Mouse (Mus musculus) cerebellum, adult 18-20 months (tissue): Measurements from ENCODE around the gene Olfr1386.
"Not testable (repeated sequence)": the region's sequence is repeated elsewhere in the genome, so short reads cannot be mapped to it uniquely, and the experiment has no call there.

Source experiments
- DNase-seq, 2 experiments: peaks; one replicate each; pipeline ENCODE4 v3.0.0; 2021

Gene Olfr1386

DNA sequence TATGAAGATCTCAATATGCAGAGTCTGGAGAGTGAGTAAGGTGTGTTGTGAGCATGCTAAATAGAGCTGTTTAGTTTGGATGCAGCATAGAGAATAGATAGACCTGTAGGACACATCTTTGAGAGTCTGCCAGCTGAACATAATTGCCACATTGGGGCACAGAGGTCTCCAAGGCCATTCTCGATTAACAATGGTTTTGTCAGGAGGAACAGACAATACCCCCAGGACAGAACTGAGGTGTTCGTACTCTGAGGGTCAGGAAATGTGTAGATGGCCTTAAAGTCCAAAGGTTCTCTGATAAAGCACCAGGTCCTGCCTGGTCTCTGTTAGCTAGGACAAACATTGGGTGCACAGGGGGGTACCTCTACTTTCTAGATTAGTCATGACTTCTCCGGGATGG lies at the start of gene Olfr1386:
Gene Olfr1386 (plus strand): TSS at position 301 of the 400 bp plus-strand sequence.
- DNase-seq, result not testable (repeated sequence)

GRCm38 (mm10) chr11:49422767-49423166 lies 42.1 kb upstream of the Olfr1386 start, which contains the start of gene Olfr1389:
Olfr1389 (plus strand) TSS chr11:49423067.
- DNase-seq, result no peak

DNA sequence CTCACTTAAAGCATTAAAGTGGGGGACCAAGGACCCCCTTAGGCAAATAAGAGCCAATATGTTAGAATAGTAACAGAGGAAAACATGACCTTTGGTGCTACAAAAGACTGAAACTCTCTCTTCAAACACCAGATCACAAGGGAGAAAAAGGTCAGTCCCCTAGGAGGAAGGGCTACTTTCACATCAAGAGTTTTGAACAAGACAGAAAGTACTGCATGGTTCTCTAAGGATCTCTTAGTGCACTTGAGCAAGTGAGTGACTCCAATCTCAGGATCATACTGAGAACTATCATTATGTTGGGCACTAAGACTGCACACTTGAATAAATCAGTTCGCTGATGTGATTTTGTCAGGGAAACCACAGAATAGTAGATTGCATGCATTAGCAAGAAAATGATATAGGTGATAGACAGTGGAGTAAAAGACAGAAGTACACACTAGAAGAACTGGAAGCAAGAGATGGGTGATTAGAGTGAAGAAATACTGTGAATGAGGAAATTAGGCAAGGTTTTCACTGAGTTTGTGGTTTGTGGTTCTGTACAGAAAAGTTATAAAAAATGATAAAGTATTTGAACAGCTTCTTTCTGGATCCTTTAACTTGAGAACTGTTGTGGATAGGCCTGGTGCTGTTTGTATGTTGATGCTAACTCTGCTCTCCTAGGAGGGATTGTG lies 39.5 kb upstream of the Olfr1386 start:
- no peak for DNase-seq

DNA sequence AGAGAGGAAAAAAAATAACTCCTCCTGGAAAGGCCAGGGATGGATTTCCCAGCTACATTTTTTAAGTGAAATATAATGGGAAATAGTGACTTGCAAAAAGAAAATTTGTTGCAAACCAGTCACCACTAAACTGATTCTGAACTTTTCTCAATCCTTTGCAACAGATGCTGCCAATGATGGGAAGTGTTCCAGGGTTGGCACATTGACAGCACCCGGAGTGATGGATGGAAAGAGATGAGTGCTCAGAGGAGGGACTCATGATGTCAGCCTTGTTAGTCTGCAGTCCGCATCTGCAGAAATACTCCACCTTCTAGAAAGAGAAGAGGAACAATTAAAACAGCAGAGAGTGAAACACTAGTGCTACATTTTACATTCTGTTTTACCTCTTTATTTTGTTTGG lies 35.2 kb upstream of the Olfr1386 start:
- DNase-seq, result no peak

- DNase-seq, result no peak
These were observed 28.4 kb upstream of the Olfr1386 start, which contains the start of gene Olfr1388 for GRCm38 (mm10) chr11:49436411-49436810. Olfr1388 (plus strand) TSS chr11:49436624.

GRCm38 (mm10) chr11:49455043-49455442 lies 9.8 kb upstream of the Olfr1386 start, which contains the start of gene Olfr1387:
Olfr1387 (plus strand) TSS chr11:49455343.
- DNase-seq, result no peak

DNA sequence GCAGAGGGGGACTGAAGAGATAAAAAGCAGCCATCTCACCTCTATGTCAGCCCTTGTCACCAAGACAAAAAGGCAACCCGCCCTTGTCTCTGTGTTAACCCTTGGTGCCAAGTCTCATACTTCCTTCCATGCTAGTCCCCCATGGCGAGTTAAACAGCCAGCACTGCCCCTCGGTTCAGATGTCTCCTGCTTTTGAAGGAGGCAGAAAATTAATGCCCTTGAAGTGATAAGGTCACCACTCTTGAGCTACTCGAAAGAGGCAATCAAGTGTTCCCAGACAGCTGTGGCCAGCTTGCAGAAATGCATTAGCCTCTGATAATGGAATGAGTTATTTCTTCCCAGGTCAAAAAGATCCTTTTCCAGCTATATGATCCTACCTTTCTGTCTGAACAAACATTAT lies 21.1 kb downstream of the Olfr1386 start:
- no peak for DNase-seq

GRCm38 (mm10) chr11:49488770-49489169 lies 23.9 kb downstream of the Olfr1386 start, which contains the start of gene Olfr1385:
Olfr1385 (plus strand) TSS chr11:49489070.
- DNase-seq, result not testable (repeated sequence)

- DNase-seq, result no peak
These were observed 53.2 kb downstream of the Olfr1386 start for GRCm38 (mm10) chr11:49518086-49518485.

- no peak for DNase-seq
These were observed 54.5 kb downstream of the Olfr1386 start, which contains the start of gene Olfr1383 for GRCm38 (mm10) chr11:49519348-49519747. Olfr1383 (plus strand) TSS chr11:49519648.
